Mouse (Mus musculus) urinary bladder, postnatal 25 days (tissue): Measurements from ENCODE around the gene Knstrn.
A peak's percentile ranks its signal among the peaks of the same experiment; 100 is the strongest.

Experiments
- DNase-seq: peaks from one replicate; pipeline ENCODE4 v3.0.0; 2022; ENCODE audit warnings: low spot score

Gene Knstrn

DNA sequence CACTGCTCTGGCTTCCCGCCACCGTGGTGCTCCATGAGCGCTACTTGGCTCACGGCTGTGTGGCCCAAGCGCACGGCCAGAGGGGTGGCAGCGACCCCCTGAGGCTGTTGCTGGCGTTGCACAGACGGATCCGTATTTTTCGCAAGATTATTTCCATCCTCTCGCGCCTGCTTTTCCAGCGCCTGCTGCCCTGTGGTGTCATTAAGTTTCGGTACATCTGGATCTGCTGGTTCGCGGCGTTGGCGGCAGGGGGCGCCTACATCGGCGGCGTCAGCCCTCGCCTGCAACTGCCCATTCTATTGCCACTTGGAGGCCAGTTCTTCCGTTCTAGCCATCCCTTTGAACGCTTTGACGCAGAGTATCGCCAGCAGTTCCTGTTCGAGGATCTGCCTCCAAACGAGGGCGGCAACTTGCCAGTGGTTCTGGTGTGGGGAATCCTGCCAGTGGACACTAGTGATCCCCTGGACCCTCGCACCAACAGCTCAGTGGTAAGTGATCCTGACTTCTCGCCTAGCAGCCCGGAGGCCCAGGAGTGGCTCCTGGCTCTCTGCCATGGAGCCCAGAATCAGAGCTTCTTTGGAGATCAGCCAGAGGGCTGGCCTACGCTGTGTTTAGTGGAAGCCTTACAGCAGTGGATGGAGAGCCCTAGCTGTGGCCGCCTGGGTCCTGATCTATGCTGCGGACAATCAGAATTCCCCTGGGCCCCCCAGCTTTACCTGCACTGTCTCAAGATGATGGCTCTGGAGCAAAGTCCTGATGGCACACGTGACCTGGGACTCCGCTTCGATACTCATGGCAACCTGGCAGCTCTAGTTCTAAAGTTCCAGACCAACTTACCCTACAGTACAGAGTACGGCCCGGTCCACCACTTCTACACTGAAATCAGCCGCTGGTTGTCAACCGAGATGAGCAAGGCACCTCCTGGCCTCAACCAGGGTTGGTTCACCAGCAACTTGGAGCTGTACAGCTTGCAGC lies 23.0 kb upstream of the Knstrn start:
- DNase-seq, result peak; percentile 57

DNA sequence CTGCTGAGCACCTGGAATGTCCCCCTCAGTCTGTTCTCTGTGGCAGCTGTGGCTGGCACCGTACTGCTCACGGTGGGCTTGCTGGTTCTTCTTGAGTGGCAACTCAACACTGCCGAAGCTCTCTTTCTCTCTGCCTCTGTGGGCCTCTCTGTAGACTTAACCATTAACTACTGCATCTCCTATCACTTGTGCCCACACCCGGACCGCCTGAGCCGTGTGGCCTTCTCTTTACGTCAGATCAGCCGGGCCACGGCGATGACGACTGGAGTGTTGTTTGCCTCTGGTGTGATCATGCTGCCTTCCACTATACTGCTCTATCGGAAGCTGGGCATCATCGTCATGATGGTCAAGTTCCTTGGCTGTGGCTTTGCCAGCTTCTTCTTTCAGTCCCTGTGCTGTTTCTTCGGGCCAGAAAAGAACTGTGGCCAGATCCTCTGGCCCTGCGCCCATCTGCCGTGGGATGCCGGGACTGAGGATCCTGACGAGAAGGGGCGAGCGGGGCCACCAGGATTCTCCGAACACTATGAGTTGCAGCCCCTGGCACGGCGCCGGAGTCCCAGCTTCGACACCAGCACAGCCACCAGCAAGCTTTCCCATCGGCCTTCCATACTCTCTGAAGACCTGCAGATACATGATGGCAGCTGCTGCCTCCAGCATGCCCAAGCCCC lies 22.1 kb upstream of the Knstrn start:
- no peak for DNase-seq

DNA sequence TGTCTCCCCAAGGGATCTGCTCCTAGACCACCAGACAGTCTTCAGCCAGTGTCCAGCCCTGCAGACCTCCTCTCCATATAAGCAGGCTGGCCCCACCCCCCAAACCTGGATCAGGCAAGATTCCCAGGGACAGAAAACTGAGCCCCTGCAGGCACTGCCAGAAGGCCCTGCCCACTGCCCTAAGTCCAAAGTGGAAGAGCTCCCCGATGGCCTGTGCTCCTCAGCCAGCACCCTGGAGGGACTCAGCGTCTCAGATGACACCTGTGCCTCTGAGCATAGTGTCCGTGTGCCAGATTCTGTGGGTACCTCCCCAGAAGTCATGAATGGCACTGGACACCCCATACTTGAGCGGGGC lies 21.6 kb upstream of the Knstrn start:
- no peak for DNase-seq

DNA sequence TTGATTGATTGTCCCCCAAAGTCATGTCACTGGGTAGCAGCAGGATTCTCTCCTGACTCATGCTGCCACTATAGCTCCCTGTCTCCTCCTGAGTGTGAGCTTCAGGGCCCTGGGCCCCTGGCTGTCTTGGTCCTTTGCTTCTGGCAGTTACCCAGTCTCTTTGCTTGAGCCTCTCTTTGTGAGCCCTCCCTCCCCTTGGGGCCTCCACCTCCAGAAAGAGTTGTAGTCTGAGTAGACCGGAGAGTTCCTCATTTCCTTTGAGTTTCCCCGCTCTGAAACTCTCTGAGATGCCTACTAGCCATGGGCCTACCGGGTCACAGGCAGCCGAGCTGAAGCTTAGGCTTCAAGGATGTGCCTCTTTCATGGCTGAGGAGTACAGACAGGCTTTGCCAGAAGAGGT lies 20.2 kb upstream of the Knstrn start:
- no peak for DNase-seq

DNA sequence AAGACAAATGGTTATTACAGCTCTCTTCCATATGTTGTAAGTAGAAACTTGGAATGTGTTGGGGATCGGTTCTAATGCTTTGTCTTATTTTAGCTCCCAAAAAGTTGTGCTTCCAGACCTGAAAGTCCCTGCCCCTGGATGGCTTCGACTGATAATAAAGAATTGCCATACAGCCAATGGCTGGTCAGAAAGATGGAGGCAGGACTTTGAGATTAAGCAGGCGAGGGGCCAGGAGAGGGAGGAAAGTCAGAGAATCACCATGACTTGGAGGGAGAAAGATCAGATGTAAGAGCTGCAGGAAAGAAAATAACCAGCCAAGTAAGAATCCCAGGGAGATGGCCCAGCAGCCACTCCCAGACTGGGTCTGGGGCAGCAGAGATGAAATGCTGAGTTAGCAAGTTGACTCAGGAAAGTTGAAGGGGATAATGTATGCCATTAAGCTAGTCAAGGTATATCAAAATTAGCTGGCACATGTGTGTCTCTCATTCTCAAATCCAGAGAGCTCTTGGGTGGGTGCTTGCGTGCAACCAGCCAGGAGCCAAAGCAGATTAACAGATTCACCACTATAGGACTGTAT lies 11.2 kb upstream of the Knstrn start:
- DNase-seq, result no peak

DNA sequence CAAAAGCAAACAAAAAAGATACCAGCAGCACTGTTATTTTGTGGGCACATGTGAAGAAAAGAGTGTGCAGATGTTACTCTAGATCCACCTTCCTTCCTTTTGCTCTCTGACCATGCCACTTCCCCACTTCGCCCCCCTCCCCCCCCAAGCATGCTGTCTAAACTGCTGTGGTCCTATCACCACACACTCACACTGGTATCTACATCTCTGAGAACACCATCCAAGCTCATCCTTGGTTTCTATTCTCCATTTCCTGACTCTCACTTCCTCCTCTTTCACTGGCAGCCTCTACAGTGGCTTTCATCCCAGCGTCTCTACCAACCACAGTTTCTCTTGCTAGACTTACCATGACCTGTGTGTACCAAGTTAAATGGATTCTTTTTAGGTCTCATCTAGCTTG lies 9.3 kb upstream of the Knstrn start:
- DNase-seq, result no peak

GRCm38 (mm10) chr2:118805137-118805536 lies 8.7 kb upstream of the Knstrn start:
- DNase-seq, result no peak

DNA sequence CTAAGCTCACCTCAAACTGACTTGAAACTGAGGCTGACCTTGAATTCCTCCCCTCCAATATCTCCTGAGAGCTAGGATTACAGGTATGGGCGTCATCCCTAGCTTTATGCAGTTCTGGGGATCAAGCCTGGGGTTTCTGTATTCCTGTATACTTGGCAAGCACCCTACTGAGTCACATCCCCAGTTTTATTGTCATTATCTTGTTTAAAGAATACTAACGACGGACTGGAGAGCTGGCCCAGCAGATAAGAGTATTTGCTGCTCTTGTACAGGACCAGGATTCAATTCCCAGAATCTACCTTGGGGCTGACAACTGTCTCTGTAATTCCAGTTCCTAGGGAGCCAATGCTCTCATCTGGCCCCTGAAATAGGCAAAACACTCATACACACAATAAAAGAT lies 8.0 kb upstream of the Knstrn start:
- DNase-seq, result no peak

DNA sequence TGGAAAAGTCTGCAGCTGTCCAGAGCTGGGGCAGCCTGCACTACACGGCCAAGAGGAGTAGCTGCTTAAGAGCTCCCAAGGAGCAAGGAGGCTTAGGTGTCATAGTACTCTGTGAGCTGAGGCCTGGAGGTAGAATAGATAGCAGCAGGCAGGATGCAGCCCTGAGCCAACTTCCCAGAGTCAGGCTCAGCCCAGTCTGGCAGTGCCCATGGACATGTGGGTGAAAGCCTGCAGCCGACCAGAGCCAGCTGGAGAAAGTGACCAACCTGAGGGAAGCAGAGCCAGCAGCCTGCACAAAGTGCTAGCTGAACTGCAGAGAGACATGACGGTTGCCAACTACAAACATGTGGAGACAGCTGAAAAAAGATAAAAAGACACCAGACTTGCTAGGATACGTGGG lies 6.9 kb upstream of the Knstrn start:
- no peak for DNase-seq

- DNase-seq, result no peak
These were observed 2.9 kb upstream of the Knstrn start for GRCm38 (mm10) chr2:118810861-118811260.

DNA sequence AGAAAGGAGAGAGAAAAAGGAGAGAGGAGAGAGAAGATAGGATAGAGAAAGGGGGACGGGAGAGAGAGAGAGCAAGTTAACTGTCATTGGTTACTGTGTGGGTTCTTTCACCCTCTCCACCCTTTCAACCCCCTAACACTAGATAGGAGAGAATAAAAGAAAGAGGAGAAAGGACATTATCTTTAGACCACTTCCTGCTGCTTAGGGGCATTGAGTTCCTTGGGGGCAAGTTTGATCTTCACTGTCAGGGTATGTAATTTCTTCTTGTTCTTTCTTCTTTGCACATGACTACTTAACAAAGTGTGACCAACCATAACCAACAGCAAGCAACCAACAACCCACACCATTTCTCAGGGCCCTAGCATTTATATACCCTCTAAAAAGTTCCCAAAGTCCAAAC lies 1.1 kb upstream of the Knstrn start:
- no peak for DNase-seq

DNA sequence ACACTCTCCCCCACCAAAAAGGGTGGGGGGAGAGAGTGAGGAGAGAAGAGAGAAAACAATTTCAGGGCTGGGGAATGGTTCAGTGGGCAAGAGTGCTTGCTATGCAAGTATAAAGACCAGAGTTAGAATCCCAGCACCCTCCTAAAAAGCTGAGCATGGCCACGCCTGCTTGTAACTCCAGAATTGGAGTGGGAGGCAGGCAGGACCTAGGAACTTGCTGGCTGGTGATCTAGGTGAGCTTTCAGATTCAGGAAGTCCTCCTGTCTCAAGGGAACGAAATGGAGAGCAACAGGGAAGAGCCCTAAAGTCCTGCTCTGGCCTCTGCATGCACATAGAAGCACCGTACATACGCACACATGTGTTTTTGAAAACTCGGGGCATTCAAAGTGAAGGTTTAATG lies 9.0 kb downstream of the Knstrn start:
- DNase-seq, result no peak

GRCm38 (mm10) chr2:118824396-118824795 lies 10.6 kb downstream of the Knstrn start:
- DNase-seq, result no peak

DNA sequence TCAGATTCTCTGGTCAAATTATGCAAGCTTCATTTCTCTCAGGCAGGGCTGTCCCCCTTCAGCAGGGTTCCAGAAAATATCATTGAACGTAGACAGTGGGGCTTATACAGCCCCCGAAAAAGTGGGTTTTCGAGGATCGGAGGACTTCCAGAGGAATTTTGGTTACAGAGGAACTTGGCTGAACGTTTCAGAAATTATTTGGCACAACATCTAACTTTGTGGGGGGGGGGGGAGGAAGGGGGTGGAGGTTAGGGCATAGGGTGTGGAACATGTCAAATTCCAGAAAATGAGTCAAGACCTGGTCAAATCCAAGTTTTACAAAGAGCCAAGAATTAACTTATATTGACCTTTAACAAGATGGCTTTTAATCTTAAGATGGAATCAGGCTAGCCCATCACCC lies 15.3 kb downstream of the Knstrn start:
- DNase-seq, result no peak

GRCm38 (mm10) chr2:118834061-118834460 lies 20.3 kb downstream of the Knstrn start:
- no peak for DNase-seq

- no peak for DNase-seq
These were observed 21.3 kb downstream of the Knstrn start for GRCm38 (mm10) chr2:118835115-118835514.

DNA sequence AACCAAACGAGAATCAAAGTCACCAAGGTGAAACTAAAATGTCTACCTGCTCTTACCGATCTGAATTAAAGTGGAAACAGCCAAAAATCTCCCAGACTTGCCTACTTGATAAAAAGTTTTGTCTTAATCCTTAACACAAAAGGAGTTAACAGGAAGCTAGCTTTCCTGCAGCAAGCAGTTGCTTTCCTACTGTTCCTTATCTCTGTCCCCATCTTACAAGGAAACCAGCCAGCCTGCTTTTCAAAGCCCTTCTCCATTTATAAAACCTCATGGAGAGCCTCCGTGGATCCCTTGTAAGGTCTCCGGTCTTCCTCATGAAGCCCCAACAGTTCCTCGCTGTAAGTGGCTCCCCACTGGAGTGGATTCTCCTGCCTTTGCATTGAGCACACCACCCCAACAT lies 24.5 kb downstream of the Knstrn start:
- no peak for DNase-seq

GRCm38 (mm10) chr2:118841186-118841585 lies 27.4 kb downstream of the Knstrn start:
- DNase-seq, result no peak

GRCm38 (mm10) chr2:118841774-118842173 lies 28.0 kb downstream of the Knstrn start:
- DNase-seq, result no peak

DNA sequence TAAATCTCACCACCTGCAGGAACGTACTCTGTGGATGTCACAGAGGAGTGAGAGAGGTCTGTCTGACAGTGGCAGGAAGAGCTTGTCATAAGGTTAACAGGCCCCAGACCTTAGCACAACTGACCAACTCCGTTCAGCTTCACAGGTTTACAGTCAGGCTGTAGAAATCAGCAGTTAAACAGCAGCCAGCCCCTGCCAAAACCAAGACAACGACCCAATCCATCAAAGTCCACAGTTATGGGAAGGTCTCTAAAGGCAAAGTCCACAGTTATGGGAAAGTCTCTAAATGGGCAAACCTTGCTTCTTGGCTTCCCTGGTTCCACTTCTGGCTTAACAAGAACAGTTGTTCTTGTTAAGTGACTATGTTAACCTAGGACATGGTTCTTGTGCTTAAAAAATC lies 30.6 kb downstream of the Knstrn start:
- DNase-seq, result no peak

- no peak for DNase-seq
These were observed 32.4 kb downstream of the Knstrn start for GRCm38 (mm10) chr2:118846246-118846645.

DNA sequence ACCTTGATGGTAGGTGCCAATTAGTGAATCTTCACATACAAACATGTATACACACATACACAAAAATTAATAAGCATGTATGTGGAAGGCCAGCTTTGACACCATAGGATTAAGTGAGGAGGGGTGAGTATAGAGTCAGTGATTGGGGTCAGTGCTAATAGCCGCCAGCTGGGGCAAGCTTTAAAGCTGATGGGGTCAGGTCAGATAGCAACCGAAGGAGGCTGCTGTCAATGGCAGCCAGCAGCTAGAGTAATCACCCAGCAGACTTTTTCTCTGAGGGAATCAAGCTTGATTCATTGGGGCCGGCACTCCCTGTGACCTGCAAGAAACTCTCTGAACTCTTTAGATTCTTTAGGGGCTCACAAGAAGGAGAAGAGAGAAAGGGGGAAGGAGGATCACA lies 38.0 kb downstream of the Knstrn start:
- no peak for DNase-seq
